Comparison of ENCODE assay signal across 8 mouse cellular contexts in genomic region chr4:129640638-129641467, GRCm38 (mm10). TPM values are rescaled to one million over a fixed set of nuclear protein-coding genes. Genes with fewer than 3 reads are reported as not detected.
A peak's percentile ranks its signal among the peaks of the same experiment; 100 is the strongest.
DNase-seq lines count a peak whose midpoint lies in the region; ATAC-seq and TF ChIP-seq lines count a peak whose summit lies in the region.

Gene Txlna (minus strand): TSS chr4:129641065.

- no peaks in the 10 kb centered on the region for H3K27me3 ChIP-seq in kidney, embryonic 14.5 days (ENCODE audit: control insufficient read depth, insufficient read depth, low read length)
- H3K27me3 ChIP-seq in limb, embryonic 15.5 days = no peaks in the 10 kb centered on the region

- peak; percentile 99 for DNase-seq in A20 (ENCODE audit: low read depth, low spot score)
- peak; percentile 97 for DNase-seq in heart, adult 9 months (ENCODE audit: low spot score in 2 of 2)
- DNase-seq in monocyte, adult 2 months (ENCODE audit: low read depth in 1 of 2, low spot score in 2 of 2) = peak; percentile 88 to 90
- DNase-seq in spleen, postnatal 36 days (ENCODE audit: low spot score in 2 of 2) = peak; percentile 96 to 97

- TF ChIP-seq POLR2A in bone marrow macrophage, adult 2 months (IDR thresholded peaks at IDR 0.05; ENCODE audit: borderline replicate concordance, low read depth, low read length) = no peak
- peak; percentile 64 for TF ChIP-seq POLR2A in embryonic fibroblast, embryonic 13.5 days (IDR thresholded peaks at IDR 0.05; ENCODE audit: low read depth, low read length)

- TF ChIP-seq CTCF in bone marrow macrophage, adult 2 months (IDR thresholded peaks at IDR 0.05; ENCODE audit: low read depth, low read length) = no peak
- TF ChIP-seq CTCF in embryonic fibroblast, embryonic 13.5 days (IDR thresholded peaks at IDR 0.05; ENCODE audit: borderline replicate concordance, insufficient read depth, low read length) = no peak

- WGBS in kidney, embryonic 14.5 days = under 1% methylated on average over 56 of the region's 60 CpGs
- under 1% methylated on average over 60 of the region's 60 CpGs for WGBS in limb, embryonic 15.5 days

- H3K4me1 ChIP-seq in bone marrow macrophage, adult 2 months (ENCODE audit: control insufficient read depth, insufficient read depth, low read length) = peaks cover 16% of the 10 kb centered on the region
- no peaks in the 10 kb centered on the region for H3K4me1 ChIP-seq in embryonic fibroblast, embryonic 13.5 days (ENCODE audit: control insufficient read depth, insufficient read depth, low read length)
- peaks cover 17% of the 10 kb centered on the region; the same call in 1 of the 2 replicates for H3K4me1 ChIP-seq in kidney, embryonic 14.5 days (ENCODE audit: control insufficient read depth, insufficient read depth, low read length)
- peaks cover 30% of the 10 kb centered on the region for H3K4me1 ChIP-seq in limb, embryonic 15.5 days

- peak within 1 kb of the TSS; percentile 94 for H3K4me3 ChIP-seq in bone marrow macrophage, adult 2 months (ENCODE audit: insufficient read depth, low read length)
- H3K4me3 ChIP-seq in embryonic fibroblast, embryonic 13.5 days (ENCODE audit: insufficient read depth, low read length) = peak within 1 kb of the TSS; percentile 70
- peak within 1 kb of the TSS; percentile 71 for H3K4me3 ChIP-seq in kidney, embryonic 14.5 days (ENCODE audit: low read length)
- peak within 1 kb of the TSS; percentile 65 for H3K4me3 ChIP-seq in limb, embryonic 15.5 days

- H3K27ac ChIP-seq in bone marrow macrophage, adult 2 months (ENCODE audit: insufficient read depth, low read depth, low read length) = peak within 1 kb of the TSS; percentile 95
- H3K27ac ChIP-seq in embryonic fibroblast, embryonic 13.5 days (ENCODE audit: insufficient read depth, low read length) = peak within 1 kb of the TSS; percentile 93
- H3K27ac ChIP-seq in kidney, embryonic 14.5 days (ENCODE audit: low read depth, low read length) = peak within 1 kb of the TSS; percentile 86
- peak within 1 kb of the TSS; percentile 98 for H3K27ac ChIP-seq in limb, embryonic 15.5 days

- peaks cover 42% of the 10 kb centered on the region for H3K36me3 ChIP-seq in kidney, embryonic 14.5 days (ENCODE audit: control insufficient read depth, insufficient read depth, low read length)
- peaks cover 52% of the 10 kb centered on the region for H3K36me3 ChIP-seq in limb, embryonic 15.5 days

- peak within 1 kb of the TSS; percentile 87 for H3K9ac ChIP-seq in kidney, embryonic 14.5 days (ENCODE audit: low read depth, low read length)
- peak within 1 kb of the TSS; percentile 67 for H3K9ac ChIP-seq in limb, embryonic 15.5 days

- ATAC-seq in kidney, embryonic 14.5 days (ENCODE audit: low FRiP score, low TSS enrichment) = peak; percentile 95
- peak; percentile 93 for ATAC-seq in limb, embryonic 15.5 days (ENCODE audit: insufficient number of reproducible peaks, low FRiP score, low TSS enrichment, low read depth)

- peak within 1 kb of the TSS; percentile 90 for H3K4me2 ChIP-seq in kidney, embryonic 14.5 days (replicated peaks; ENCODE audit: low read depth, low read length)
- H3K4me2 ChIP-seq in limb, embryonic 15.5 days = peak within 1 kb of the TSS; percentile 79

- H3K9me3 ChIP-seq in kidney, embryonic 14.5 days (ENCODE audit: control insufficient read depth, low read length) = no peaks in the 10 kb centered on the region
- H3K9me3 ChIP-seq in limb, embryonic 15.5 days = no peaks in the 10 kb centered on the region

RNA-seq across cellular contexts. Expression of gene Txlna, which starts in this region (rescaled TPM):
- 39.8 and 45.7 TPM in 2 replicates for polyA plus RNA-seq in bone marrow macrophage, adult 2 months (2012; ENCODE audit: insufficient read depth, insufficient read length, missing spikeins)
- polyA plus RNA-seq in embryonic fibroblast, embryonic 13.5 days (2011; ENCODE audit: insufficient read length, low read depth, missing spikeins) = 52.8 and 56.2 TPM in 2 replicates
- 44.9 and 103 TPM in 2 replicates for polyA plus RNA-seq in kidney, embryonic 14.5 days (2014; fragmentation: Nextera tagmentation; extraction: Ambion mirVana)
- 84.9 and 92.7 TPM in 2 replicates for polyA plus RNA-seq in limb, embryonic 15.5 days (2015; fragmentation: Nextera tagmentation; extraction: Ambion mirVana)

Comparison
In these comparisons a context has a peak if more than half of its experiments do, and no peak if none do; other contexts are left out.
1. Peak in every context shown above with its lines: DNase-seq, ATAC-seq, H3K4me3 ChIP-seq and H3K27ac ChIP-seq.